Mouse (Mus musculus) heart, postnatal 0 days (tissue): Measurements from ENCODE around the gene Flt1. TPM values are rescaled to one million over a fixed set of nuclear protein-coding genes. Genes with fewer than 3 reads are reported as not detected.
A peak's percentile ranks its signal among the peaks of the same experiment; 100 is the strongest.

Source experiments
- ATAC-seq: fragments of 200-750 bp; cut with Nextera tagmentation; 2 replicates; pipeline ENCODE4 v1.8.0; 2017; ENCODE audit warnings: low read depth, moderate number of reproducible peaks, moderate library complexity; ENCODE audit not compliant: insufficient read depth
- DNase-seq: peaks from one replicate; pipeline ENCODE4 v3.0.0-alpha.2; 2016; ENCODE audit warnings: low spot score
- H3K27ac ChIP-seq: fragments of 300-500 bp; sonication (generic); 2 replicates; pipeline ENCODE4 v1.5.1; 2014; ENCODE audit warnings: low read depth, mild to moderate bottlenecking
- H3K27me3 ChIP-seq: fragments of 300-500 bp; sonication (generic); 2 replicates; pipeline ENCODE4 v1.6.1; 2014; ENCODE audit warnings: low read length, mixed read lengths; ENCODE audit not compliant: control insufficient read depth, insufficient read depth
- H3K36me3 ChIP-seq: fragments of 300-500 bp; sonication (generic); replicated peaks from 2 replicates; pipeline ENCODE4 v1.6.1; 2014; ENCODE audit warnings: low read length, mixed read lengths; ENCODE audit not compliant: control insufficient read depth, insufficient read depth
- H3K4me1 ChIP-seq: fragments of 300-500 bp; sonication (generic); 2 replicates; pipeline ENCODE4 v1.6.1; 2014; ENCODE audit warnings: antibody characterized with exemption; ENCODE audit not compliant: control insufficient read depth, insufficient read depth
- H3K4me2 ChIP-seq: fragments of 300-500 bp; sonication (generic); 2 replicates; pipeline ENCODE4 v1.6.1; 2014; ENCODE audit warnings: low read depth, mild to moderate bottlenecking, low read length, moderate library complexity
- H3K4me3 ChIP-seq: fragments of 300-500 bp; sonication (generic); 2 replicates; pipeline ENCODE4 v1.5.1; 2014; ENCODE audit warnings: low read depth, low read length
- H3K9ac ChIP-seq: fragments of 300-500 bp; sonication (generic); replicated peaks from 2 replicates; pipeline ENCODE4 v1.6.1; 2014; ENCODE audit warnings: low read depth, low read length, mixed read lengths
- H3K9me3 ChIP-seq: fragments of 300-500 bp; sonication (generic); replicated peaks from 2 replicates; pipeline ENCODE4 v1.6.1; 2016; ENCODE audit warnings: low read length; ENCODE audit not compliant: control insufficient read depth
- CTCF ChIP-seq: IDR thresholded peaks from 2 replicates; pipeline ENCODE4 v1.5.1; 2016; ENCODE audit warnings: antibody characterized with exemption, control low read depth, low read depth
- EP300 ChIP-seq: IDR thresholded peaks from 2 replicates; pipeline ENCODE4 v1.6.1; 2016; ENCODE audit warnings: antibody characterized with exemption, low read depth
- WGBS: fragments of 180-500 bp; shearing (Covaris S2); extraction: QIAGEN DNeasy Blood & Tissue Kit; methylation state at CpG from one replicate; pipeline ENCODE4 v1.1.7; 2014; 5-methylcytosine and 5-hydroxymethylcytosine counted together
- polyA plus RNA-seq: library from polyadenylated mRNA; unstranded; fragments of >200 nt; fragmentation: Nextera tagmentation; extraction: Ambion mirVana; gene quantifications from 2 replicates; pipeline ENCODE4 v1.2.1, GENCODE M21; 2015
- total RNA-seq: library from RNA; depleted of rRNA; stranded (reverse); fragments of >200 nt; gene quantifications from 2 replicates; pipeline ENCODE4 v1.2.3, GENCODE M21; 2014; ENCODE audit warnings: low replicate concordance

Gene Flt1
- total and polyA plus RNA-seq, 2 experiments from 2014 or later = 11.8 to 39.1 TPM

GRCm38 (mm10) chr5:147761275-147761674 is 35.5 kb upstream of the Flt1 start:
- Histone ChIP-seq H3K36me3 (no peaks in the 10 kb centered on the region), H3K27me3 (no peaks in the 10 kb centered on the region), H3K4me2 (0 out of 2 replicates have a peak overlapping the region, but pooled peaks have one; percentile 2), H3K4me1 (no peaks in the 10 kb centered on the region), H3K9me3 (no peaks in the 10 kb centered on the region), H3K4me3 (no peak overlapping the region), H3K9ac (no peak overlapping the region), H3K27ac (no peak overlapping the region)
- TF ChIP-seq EP300 (no peak), CTCF (no peak)
- 15% methylated on average over 9 of the region's 9 CpGs for WGBS
- no peak for ATAC-seq
- DNase-seq = no peak

- WGBS = 65% methylated on average over 9 of the region's 9 CpGs
- H3K9me3 ChIP-seq = no peaks in the 10 kb centered on the region
- no peak for TF ChIP-seq CTCF
- no peak for TF ChIP-seq EP300
- 0 out of 2 replicates have a peak, but pooled peaks cover 3% of the 10 kb centered on the region for H3K27me3 ChIP-seq
- no peaks in the 10 kb centered on the region for H3K36me3 ChIP-seq
- peak overlapping the region; percentile 23 for H3K4me3 ChIP-seq
- no peak overlapping the region for H3K9ac ChIP-seq
- no peaks in the 10 kb centered on the region for H3K4me1 ChIP-seq
- ATAC-seq (no peak), DNase-seq (no peak)
- peak overlapping the region; percentile 54 for H3K4me2 ChIP-seq
- peak overlapping the region; percentile 30; the same call in 1 of the 2 replicates for H3K27ac ChIP-seq
Observed at GRCm38 (mm10) chr5:147758640-147759319, 33.0 kb upstream of the Flt1 start.

GRCm38 (mm10) chr5:147757832-147758587 is 32.2 kb upstream of the Flt1 start:
- 53% methylated on average over 12 of the region's 12 CpGs for WGBS
- no peaks in the 10 kb centered on the region for H3K36me3 ChIP-seq
- TF ChIP-seq CTCF (no peak), EP300 (no peak)
- no peaks in the 10 kb centered on the region for H3K9me3 ChIP-seq
- no peak overlapping the region for H3K9ac ChIP-seq
- H3K27me3 ChIP-seq = peaks cover 5% of the 10 kb centered on the region; the same call in 1 of the 2 replicates
- ATAC-seq (no peak; the same call in 1 of the 2 replicates), DNase-seq (no peak)
- H3K4me3 ChIP-seq = peak overlapping the region; percentile 23
- no peaks in the 10 kb centered on the region for H3K4me1 ChIP-seq
- peak overlapping the region; percentile 30; the same call in 1 of the 2 replicates for H3K27ac ChIP-seq
- peak overlapping the region; percentile 54 for H3K4me2 ChIP-seq

GRCm38 (mm10) chr5:147752914-147753341 is 27.1 kb upstream of the Flt1 start:
- Histone ChIP-seq H3K9ac (no peak overlapping the region), H3K36me3 (no peaks in the 10 kb centered on the region), H3K4me1 (peaks cover 10% of the 10 kb centered on the region), H3K4me3 (peak overlapping the region; percentile 19), H3K27ac (no peak overlapping the region), H3K9me3 (no peaks in the 10 kb centered on the region), H3K27me3 (peaks cover 16% of the 10 kb centered on the region), H3K4me2 (peak overlapping the region; percentile 53)
- 4% methylated on average over 25 of the region's 25 CpGs for WGBS
- ATAC-seq (no peak), DNase-seq (no peak)
- TF ChIP-seq CTCF = no peak
- no peak for TF ChIP-seq EP300

- Histone ChIP-seq H3K4me1 (peaks cover 12% of the 10 kb centered on the region), H3K9ac (no peak overlapping the region), H3K27ac (peak overlapping the region; percentile 74), H3K36me3 (no peaks in the 10 kb centered on the region), H3K27me3 (peaks cover 16% of the 10 kb centered on the region), H3K4me2 (peak overlapping the region; percentile 57), H3K9me3 (no peaks in the 10 kb centered on the region), H3K4me3 (peak overlapping the region; percentile 26)
- WGBS = under 1% methylated on average over 27 of the region's 28 CpGs
- DNase-seq (peak; percentile 44), ATAC-seq (peak; percentile 84)
- TF ChIP-seq EP300 (peak; percentile 77), CTCF (no peak)
Observed at GRCm38 (mm10) chr5:147751673-147752130, 25.9 kb upstream of the Flt1 start.
